Mouse (Mus musculus): Measurements from ENCODE around the gene Lekr1. TPM values are rescaled to one million over a fixed set of nuclear protein-coding genes. Genes with fewer than 3 reads are reported as not detected.

The Lekr1 gene
- polyA plus RNA-seq, 1 experiment, result 6.6 TPM

DNA sequence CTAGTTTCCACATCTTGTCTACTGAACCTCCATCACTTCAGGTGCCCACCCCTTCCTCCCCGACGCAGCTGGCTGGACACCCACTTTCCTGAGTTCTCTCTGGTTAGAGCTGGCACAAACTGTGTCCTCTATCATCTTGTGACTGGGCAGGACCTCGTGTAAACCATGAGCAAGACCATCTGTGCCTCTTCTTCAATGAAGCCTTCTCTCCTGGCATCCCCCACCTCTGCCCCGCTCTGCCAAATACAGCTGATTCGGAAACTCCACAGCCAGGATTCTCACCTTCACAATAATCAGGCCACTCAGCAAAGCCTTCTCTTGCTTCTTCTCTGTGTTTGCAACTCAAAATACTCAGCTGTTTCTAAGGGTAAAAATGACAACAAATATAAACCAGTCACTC is 161.4 kb downstream of the Lekr1 start:
- no peak for DNase-seq (ENCODE audit: extremely low spot score in 1 of 2, low spot score in 1 of 2)

DNA sequence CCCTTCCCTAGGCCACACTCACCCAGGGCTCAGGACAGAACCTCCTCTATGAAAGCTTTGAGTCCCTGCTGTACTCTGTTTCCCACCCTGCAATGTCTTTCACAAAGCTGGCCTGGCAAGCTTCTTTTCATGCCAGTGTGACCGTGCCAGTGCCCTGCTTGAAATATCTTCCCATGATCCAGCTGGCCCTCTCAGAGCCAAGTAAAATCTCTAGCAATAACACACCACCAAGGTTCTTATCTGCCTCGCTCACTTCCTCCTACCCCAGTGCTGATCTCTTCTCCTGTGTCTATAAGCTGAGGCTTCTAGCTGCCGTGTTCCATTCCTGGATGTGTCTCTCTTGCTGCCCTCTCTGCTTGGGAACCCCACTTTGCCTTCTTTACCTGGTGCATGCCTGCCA is 162.0 kb downstream of the Lekr1 start:
- no peak for DNase-seq (ENCODE audit: extremely low spot score in 1 of 2, low spot score in 1 of 2)

- DNase-seq (ENCODE audit: extremely low spot score in 1 of 2, low spot score in 1 of 2), result peak in 1 of 2 experiments; percentile 35
These were observed 163.2 kb downstream of the Lekr1 start for GRCm38 (mm10) chr3:65829230-65829629.

DNA sequence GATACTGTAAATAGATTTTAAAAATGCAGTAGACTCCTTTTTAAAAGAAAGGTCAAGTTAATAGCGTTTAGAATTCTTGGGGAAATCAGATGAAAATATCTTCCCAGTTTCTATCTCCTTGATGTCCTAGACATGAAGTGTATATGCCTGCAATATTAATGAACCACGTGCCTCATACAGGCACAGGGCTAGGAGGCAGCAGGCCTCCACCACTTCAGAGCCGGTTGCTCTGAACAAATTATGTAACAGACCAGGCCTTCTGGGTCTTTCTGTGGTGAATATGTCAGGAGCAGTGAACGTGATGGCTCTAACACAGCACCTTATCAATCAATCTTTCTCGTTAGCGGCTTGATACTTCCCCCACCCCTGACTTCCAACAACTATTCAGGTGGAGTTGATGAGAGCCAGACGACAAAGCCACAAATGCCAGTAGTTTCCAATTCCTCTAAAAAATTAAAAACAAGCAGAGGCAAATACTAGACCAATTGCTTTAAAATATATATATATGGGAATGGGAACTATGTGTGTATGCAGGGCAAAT is 164.0 kb downstream of the Lekr1 start:
- DNase-seq (ENCODE audit: extremely low spot score in 1 of 2, low spot score in 1 of 2), result no peak

DNA sequence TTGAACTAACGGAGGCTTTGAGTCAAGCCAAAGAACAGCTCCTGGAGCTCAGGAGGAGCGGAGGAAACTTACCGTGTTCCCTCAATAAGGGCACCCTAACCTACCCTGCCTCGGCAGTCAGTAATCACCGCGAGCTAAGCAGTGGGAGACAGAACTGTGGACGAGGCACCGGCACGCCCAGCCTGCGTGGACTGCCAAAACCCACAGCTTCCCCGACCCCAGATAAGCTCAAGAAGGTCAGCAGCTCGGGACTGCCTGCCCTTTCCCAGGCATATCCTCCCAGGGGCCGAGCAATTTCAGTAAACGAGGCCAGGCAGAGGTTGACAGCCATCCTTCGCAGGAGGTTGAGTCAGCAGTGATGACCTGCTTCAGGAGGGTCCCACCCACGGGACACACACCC is 164.8 kb downstream of the Lekr1 start:
- no peak for DNase-seq (ENCODE audit: extremely low spot score in 1 of 2, low spot score in 1 of 2)

DNA sequence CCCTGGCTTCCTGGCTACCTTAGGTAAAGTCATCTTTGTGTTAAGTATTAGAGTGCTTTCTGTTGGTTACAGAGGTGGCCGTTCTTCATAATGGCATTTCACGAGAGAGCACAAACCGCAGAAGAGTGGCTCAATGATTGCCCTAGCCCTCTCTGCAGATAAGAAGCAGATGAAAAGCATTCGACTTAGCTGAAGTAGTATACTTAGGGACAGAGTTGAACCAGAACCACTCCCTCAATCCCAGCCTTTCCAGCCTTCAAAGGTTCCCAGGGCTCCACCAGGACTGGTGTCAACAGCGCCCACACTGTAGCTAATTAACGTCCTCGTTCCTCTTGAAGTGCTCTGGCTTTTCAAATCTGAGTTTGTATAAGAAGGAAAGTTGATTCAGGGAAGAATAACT is 166.4 kb downstream of the Lekr1 start:
- no peak for DNase-seq (ENCODE audit: extremely low spot score in 1 of 2, low spot score in 1 of 2)

DNA sequence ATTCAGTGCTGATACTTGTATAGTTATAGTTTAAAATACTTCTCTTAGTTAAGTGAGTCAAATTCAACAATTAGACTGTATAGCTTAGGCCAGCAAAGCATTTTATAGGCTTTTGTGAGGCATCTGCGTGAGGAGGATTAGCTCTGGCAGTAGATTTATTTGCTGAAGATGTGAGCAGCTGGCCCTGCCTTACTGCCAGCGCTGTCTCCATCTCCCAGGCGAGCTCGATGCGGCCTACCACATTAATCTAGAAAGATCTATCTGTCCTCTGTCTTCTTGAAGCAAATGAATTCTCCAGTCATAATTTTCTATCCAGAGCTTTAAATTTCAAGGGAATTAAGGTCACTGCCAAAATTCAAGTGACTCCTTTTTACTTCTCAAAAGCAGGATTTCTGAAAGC is 170.4 kb downstream of the Lekr1 start:
- DNase-seq (ENCODE audit: extremely low spot score in 1 of 2, low spot score in 1 of 2), result no peak

DNA sequence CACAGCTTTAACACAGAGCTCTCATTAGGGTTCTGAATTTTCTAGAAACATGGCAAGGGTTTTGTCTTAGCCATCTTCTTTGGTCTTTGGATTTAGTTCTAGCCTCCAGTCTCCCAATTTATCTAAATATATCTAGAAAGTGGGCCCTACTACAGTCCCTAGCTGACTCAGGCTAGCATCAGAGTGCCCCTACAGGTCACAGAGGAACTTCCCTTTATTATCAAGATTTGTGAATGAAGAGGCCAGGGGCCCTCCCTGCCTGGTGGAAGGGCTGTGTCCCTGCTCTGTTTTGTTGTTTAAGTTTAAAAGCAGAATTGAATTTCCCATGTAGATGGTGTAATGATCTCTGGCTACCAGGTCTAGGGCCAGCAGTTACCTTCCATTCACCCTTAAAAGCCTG is 173.6 kb downstream of the Lekr1 start:
- DNase-seq (ENCODE audit: extremely low spot score in 1 of 2, low spot score in 1 of 2), result no peak

DNA sequence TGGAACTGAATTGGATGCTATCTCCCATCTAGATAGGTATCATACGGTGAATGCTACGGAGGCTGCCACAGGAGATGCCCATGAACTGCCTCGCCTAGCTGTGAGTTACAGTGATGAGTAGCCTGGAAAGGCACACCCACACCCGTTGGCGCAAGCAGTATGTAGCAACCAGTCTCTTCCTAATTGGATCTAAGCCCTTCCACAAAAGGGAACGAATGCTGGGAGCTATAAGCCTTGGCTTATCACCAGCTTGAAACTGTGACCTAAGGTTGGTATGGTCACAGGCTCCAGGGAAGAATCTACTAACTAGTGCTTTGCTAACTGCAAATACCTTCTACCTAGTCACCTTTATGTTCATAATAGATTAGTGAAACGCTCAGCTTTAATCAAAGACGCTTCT is 175.1 kb downstream of the Lekr1 start:
- DNase-seq (ENCODE audit: extremely low spot score in 1 of 2, low spot score in 1 of 2), result no peak

DNA sequence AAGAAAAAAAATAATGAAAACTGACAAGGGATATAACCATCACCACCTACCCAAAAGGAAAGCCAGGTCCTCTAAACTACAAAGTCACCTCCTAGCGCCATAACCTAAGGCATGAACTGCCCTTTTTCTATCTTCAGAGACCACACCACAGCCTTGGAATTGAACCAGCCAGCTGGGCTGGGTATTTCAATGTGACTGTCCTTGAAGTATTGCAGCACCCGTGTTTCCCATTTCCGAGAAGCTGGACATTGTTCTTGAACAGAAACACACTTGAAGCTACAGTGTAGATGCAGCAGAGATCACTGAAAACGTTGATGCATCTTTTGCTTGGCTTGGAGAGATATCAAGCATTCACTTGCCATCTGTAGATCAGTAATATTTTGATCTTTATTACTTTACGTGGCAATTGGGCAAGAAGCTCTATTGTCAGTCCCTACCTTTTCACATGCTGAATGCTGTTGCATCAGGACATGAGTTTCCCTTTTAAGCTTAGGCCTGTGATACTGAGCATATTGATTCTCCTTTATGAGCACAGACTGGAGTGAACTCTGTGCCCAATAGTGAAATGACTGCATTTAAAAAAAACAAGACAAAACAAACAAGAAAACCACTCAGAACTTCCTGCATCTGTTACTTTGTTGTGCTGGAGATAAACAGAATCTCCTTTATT is 176.6 kb downstream of the Lekr1 start:
- DNase-seq (ENCODE audit: extremely low spot score in 1 of 2, low spot score in 1 of 2), result no peak

- no peak for DNase-seq (ENCODE audit: extremely low spot score in 1 of 2, low spot score in 1 of 2)
These were observed 177.1 kb downstream of the Lekr1 start for GRCm38 (mm10) chr3:65843185-65843552.

DNA sequence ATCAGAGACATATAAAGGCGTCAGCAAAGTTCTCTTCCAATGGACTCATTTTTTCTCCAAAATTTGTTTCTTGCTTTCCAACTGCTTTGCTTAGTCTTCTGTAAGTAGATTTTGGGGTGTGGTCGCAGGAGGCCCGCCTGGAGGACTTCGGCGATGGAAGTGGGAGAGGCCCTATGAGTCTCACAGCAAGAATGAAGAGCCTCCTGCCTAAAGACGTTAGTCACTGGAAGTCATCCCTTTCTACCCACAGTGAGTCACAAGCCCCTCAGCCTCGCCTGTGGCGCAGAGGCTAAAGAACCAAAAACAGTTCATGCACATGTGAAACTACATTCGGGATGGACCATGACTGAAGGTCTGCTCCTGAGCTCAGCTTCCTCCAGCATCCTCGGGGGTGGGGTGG is 178.3 kb downstream of the Lekr1 start:
- no peak for DNase-seq (ENCODE audit: extremely low spot score in 1 of 2, low spot score in 1 of 2)

DNA sequence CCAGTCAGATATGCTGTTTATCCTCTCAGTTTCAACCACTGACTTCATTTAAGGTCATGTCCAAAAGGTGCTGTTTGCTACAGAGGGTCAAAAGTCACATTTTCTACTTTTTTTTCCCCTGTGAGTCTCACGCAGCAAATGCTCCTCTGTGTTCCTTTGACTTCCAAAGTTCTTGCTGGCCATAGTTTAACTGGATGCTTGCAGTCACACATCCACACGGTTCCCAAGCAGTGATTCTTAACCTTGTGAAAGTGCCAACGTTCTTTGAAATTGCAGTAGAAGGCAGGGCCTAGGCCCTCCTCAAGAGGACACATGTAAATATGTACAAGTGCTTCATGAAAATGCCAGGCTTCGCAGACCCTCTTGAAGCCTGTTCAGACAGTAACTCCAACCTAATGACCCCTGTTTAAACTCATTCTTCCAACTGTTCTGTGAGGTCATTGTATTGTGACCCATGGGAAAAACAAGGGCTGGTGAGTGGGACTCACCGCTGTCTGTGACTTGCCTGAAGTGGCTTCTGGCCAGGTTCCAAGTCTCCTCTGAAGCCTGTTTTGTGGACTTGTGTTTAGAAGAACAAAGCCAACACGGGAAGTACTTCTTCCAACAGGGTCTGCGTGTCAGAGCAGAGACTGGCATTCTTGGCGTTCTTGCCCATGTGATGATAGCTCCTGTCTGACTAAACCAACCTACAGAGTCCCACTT is 179.0 kb downstream of the Lekr1 start:
- DNase-seq (ENCODE audit: extremely low spot score in 1 of 2, low spot score in 1 of 2), result no peak

DNA sequence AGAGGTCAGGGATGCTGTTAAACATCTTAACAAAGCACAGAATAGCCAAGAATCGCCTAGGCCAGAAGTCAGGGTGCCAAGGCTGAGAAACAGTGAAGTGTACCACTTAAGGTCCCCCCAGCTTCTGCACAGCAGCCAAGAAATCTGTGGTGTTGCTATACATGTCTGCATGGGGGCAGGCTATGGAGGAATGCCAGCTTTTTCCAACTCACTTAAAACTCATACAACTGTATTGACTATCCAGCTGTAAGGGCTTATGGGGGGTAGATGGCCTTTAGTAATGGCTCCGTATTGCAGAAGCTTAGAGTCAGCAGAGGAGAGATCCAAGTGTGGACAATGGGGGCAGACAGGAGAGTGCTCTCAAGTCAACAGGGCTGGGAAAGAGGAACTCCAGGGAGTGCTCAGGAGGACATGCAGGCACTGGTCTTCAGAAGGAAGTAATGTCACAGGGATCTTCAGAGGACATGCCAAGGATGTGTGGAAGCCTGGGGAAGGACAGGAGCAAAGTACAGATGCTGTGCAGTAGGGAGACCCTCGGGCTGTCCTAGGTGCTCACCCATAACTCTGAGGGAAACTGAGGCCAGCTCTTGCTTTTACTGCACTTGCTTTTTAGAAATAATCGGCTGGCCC is 181.2 kb downstream of the Lekr1 start:
- DNase-seq (ENCODE audit: extremely low spot score in 1 of 2, low spot score in 1 of 2), result no peak

- no peak for DNase-seq (ENCODE audit: extremely low spot score in 1 of 2, low spot score in 1 of 2)
These were observed 187.7 kb downstream of the Lekr1 start for GRCm38 (mm10) chr3:65853746-65854145.

DNA sequence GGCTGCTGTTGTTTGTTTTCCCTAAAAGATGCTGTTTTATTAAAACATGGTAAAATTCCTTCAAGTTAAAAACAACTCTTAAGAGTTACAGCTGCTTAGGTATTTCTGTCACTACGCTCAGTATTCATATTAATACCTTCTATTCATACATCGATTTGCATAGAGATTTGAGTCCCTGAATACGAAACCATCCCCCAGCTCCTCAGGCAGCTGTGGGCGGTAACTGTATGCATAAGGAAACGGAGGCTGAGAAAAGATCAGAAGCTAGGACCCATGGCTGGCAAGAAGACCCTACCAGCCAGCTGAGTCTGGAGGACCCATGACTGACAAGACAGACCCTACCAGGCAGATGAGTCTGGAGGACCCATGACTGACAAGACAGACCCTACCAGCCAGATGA is 189.5 kb downstream of the Lekr1 start:
- no peak for DNase-seq (ENCODE audit: extremely low spot score in 1 of 2, low spot score in 1 of 2)

DNA sequence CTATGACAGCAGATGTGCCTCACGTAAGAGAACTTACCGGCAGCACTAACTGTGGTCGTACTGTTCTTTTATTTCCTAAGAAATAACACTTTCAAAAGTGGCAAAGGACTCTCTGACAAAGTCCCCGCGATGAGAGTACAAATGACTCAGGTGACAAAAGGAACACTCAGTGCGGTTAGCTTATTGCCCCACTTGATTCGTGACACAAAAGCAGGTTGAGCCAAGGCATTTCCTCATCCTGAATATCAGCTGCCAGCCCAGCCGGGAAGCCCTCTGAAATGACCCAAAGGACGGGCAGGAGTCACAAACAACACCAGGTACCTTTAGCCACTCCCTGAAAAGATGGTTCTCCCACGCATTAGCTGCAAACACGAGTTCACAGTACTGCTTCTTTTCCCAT is 192.1 kb downstream of the Lekr1 start:
- no peak for DNase-seq (ENCODE audit: extremely low spot score in 1 of 2, low spot score in 1 of 2)

- DNase-seq (ENCODE audit: extremely low spot score in 1 of 2, low spot score in 1 of 2), result no peak
These were observed 192.8 kb downstream of the Lekr1 start for GRCm38 (mm10) chr3:65858741-65859348.

GRCm38 (mm10) chr3:65859750-65860149 is 193.7 kb downstream of the Lekr1 start:
- DNase-seq (ENCODE audit: extremely low spot score in 1 of 2, low spot score in 1 of 2), result no peak

DNA sequence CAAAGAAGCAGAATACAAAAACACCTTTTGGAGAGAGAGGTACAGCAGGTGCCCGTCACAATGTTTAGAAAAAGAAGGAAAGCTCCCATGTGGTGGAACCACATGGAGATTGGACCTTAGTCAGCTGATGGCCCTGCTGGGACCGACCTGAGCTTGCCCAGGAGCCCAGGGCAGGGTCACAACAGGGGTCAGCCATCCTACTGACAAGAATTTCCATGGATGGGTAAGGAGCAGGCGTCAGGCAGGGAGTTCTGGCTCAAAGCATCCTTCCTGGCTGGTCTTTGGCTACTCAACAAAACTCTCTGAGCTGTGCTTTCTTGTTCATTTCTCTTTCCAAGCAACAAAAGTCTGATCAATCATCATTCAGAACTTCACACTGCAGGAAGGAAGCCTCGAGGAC is 194.9 kb downstream of the Lekr1 start:
- DNase-seq (ENCODE audit: extremely low spot score in 1 of 2, low spot score in 1 of 2), result no peak

DNA sequence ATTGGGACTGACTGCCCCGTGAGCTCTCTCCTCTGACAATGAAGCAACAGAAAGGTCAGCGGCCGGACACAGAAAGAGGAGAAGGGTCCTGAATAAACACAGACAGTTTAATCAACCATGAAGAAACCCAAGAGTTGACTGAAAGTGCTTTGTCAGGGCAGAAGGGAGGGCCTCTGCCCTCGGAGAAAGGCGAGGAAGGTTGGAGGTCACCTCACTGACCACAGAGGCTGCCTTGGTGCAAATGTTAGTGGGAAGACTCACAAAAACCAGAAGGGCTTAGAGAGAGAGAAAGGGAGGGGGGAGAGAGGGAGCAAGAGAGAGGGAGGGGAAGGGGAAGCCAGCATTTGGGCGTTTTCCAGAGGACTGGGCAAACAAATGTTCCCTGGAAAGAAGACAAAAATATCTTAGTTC is 195.4 kb downstream of the Lekr1 start:
- no peak for DNase-seq (ENCODE audit: extremely low spot score in 1 of 2, low spot score in 1 of 2)
